8 mouse cellular contexts compared by ENCODE assay signal in the genomic region with DNA sequence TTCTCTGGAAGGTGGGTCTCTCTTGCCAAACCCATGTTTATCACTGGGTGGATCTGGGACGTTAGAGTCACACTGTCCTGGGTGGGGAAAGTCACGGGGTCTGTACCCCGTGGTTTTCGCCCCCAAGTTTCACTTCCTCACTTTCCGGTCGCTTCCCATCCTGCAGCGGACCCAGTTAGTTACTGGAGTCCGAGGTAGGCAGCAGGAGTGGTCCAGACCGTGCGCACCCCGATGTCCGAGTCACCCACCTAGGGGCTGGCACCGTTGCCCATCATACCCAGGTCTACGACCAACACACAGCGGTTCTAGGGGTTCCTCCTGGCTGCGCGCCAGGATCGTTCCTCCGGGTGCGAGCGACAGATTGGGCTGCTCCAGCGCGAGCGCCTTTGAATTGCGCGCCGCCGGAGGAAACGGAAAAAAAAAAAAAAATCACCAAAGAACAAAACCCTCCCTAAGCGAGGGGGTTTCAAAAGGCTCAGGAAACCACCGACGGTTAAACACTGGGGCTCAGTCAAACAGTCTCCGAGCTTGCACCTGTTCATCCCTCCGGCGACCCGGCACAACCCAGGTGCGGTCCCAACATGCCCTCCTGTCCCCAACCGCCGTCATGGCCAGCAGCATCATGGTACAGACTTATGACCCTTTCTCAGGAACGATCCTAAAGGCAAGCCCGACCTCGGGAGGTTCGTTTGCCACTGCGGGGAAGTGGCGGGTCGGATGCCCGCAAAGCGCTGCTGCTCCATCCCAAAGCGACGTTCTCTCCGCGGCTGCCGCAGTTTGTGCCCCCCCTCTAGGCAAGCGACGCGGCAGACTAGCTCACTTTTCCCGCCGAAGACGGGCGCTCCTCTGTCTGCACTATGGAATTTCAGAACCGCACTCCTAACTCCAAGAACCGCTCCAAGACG. TPM values are rescaled to one million over a fixed set of nuclear protein-coding genes. Genes with fewer than 3 reads are reported as not detected.
A peak's percentile ranks its signal among the peaks of the same experiment; 100 is the strongest.
DNase-seq lines count a peak whose midpoint lies in the region; ATAC-seq and TF ChIP-seq lines count a peak whose summit lies in the region.

No protein-coding gene starts in this region.

- H3K4me3 ChIP-seq in MEL (ENCODE audit: control insufficient read depth in 1 of 2, insufficient read depth in 1 of 2, low read depth in 2 of 2, low read length in 2 of 2): peak overlapping the region; percentile 81 to 93
- H3K4me3 ChIP-seq in embryonic facial prominence, embryonic 13.5 days: peak overlapping the region; percentile 58
- peak overlapping the region; percentile 66 for H3K4me3 ChIP-seq in heart, embryonic 12.5 days

- no peak for TF ChIP-seq CTCF in MEL (IDR thresholded peaks at IDR 0.05 in 2 of 3, conservative IDR thresholded peaks at IDR 0.05 in 1 of 3; ENCODE audit: control insufficient read depth in 1 of 3, insufficient read depth in 1 of 3, low read depth in 2 of 3, low read length in 3 of 3, poor library complexity in 1 of 3, severe bottlenecking in 1 of 3)

- TF ChIP-seq RAD21 in MEL (IDR thresholded peaks at IDR 0.05; ENCODE audit: low read depth, low read length): no peak

- ATAC-seq in embryonic facial prominence, embryonic 13.5 days (ENCODE audit: insufficient number of reproducible peaks, insufficient read depth, low FRiP score, low TSS enrichment, low read depth): no peak
- ATAC-seq in heart, embryonic 12.5 days (ENCODE audit: insufficient number of reproducible peaks, low FRiP score): no peak

- DNase-seq in A20 (ENCODE audit: low read depth, low spot score) (peak; percentile 92), MEL (ENCODE audit: low read depth, low spot score) (peak; percentile 82)
- peak; percentile 36 for DNase-seq in kidney, postnatal 14 days
- peak; percentile 69 for DNase-seq in lung, postnatal 4 days
- peak; percentile 57 for DNase-seq in right cerebral cortex, postnatal 14 days
- DNase-seq in yolk sac, embryonic 10.5 days (ENCODE audit: low spot score): no peak

- H3K9ac ChIP-seq in MEL (ENCODE audit: control insufficient read depth, low read depth, low read length, poor library complexity, severe bottlenecking): peak overlapping the region; percentile 82
- H3K9ac ChIP-seq in embryonic facial prominence, embryonic 13.5 days: peak overlapping the region; percentile 66
- peak overlapping the region; percentile 49 for H3K9ac ChIP-seq in heart, embryonic 12.5 days

- WGBS in embryonic facial prominence, embryonic 13.5 days: under 1% methylated on average over 63 of the region's 63 CpGs
- WGBS in heart, embryonic 12.5 days: under 1% methylated on average over 63 of the region's 63 CpGs

- H3K4me2 ChIP-seq in embryonic facial prominence, embryonic 13.5 days: peak overlapping the region; percentile 91
- H3K4me2 ChIP-seq in heart, embryonic 12.5 days: peak overlapping the region; percentile 87

- no peaks in the 10 kb centered on the region for H3K9me3 ChIP-seq in MEL (replicated peaks; ENCODE audit: insufficient read depth, low read length)
- H3K9me3 ChIP-seq in embryonic facial prominence, embryonic 13.5 days: no peaks in the 10 kb centered on the region
- H3K9me3 ChIP-seq in heart, embryonic 12.5 days (replicated peaks): no peaks in the 10 kb centered on the region

- TF ChIP-seq EP300 in MEL (IDR thresholded peaks at IDR 0.05; ENCODE audit: low read depth in 1 of 2, low read length in 2 of 2): peak; percentile 27 to 45; a peak in 2 of 4 replicates

- H3K4me1 ChIP-seq in MEL (ENCODE audit: control insufficient read depth in 1 of 2, insufficient read depth in 2 of 2, low read length in 2 of 2): 0 out of 4 replicates have a peak, but pooled peaks cover 0 to 4% of the 10 kb centered on the region in 2 experiments
- peaks cover 46% of the 10 kb centered on the region for H3K4me1 ChIP-seq in embryonic facial prominence, embryonic 13.5 days
- peaks cover 30% of the 10 kb centered on the region for H3K4me1 ChIP-seq in heart, embryonic 12.5 days (replicated peaks)

- H3K27me3 ChIP-seq in MEL (ENCODE audit: control insufficient read depth in 1 of 2, insufficient read depth in 2 of 2, low read length in 2 of 2): no peaks in the 10 kb centered on the region
- peaks cover 56% of the 10 kb centered on the region for H3K27me3 ChIP-seq in embryonic facial prominence, embryonic 13.5 days
- peaks cover 32% of the 10 kb centered on the region for H3K27me3 ChIP-seq in heart, embryonic 12.5 days (replicated peaks)

- H3K79me2 ChIP-seq in MEL (ENCODE audit: control insufficient read depth, insufficient read depth, low read length, poor library complexity): peaks cover 5% of the 10 kb centered on the region; the same call in 1 of the 2 replicates

- TF ChIP-seq POLR2A in MEL (IDR thresholded peaks at IDR 0.05; ENCODE audit: control insufficient read depth in 1 of 2, insufficient read depth in 1 of 2, low read depth in 1 of 2, low read length in 2 of 2, poor library complexity in 1 of 2): no peak; a peak in 1 of 4 replicates

- H3K27ac ChIP-seq in MEL (ENCODE audit: control insufficient read depth, low read depth, low read length): peak overlapping the region; percentile 71
- peak overlapping the region; percentile 39; the same call in 1 of the 2 replicates for H3K27ac ChIP-seq in embryonic facial prominence, embryonic 13.5 days
- H3K27ac ChIP-seq in heart, embryonic 12.5 days (ENCODE audit: poor library complexity, severe bottlenecking): no peak overlapping the region

- no peaks in the 10 kb centered on the region for H3K36me3 ChIP-seq in MEL (ENCODE audit: control insufficient read depth in 1 of 2, insufficient read depth in 2 of 2, low read length in 2 of 2)
- no peaks in the 10 kb centered on the region for H3K36me3 ChIP-seq in embryonic facial prominence, embryonic 13.5 days
- no peaks in the 10 kb centered on the region for H3K36me3 ChIP-seq in heart, embryonic 12.5 days

TF ChIP-seq in MEL, 35 proteins besides CTCF, POLR2A, EP300 and RAD21:
- no peak for TF ChIP-seq BHLHE40 (IDR thresholded peaks at IDR 0.05; ENCODE audit: borderline replicate concordance, low read depth, low read length)
- TF ChIP-seq JUND (IDR thresholded peaks at IDR 0.05; ENCODE audit: low read depth, low read length): no peak
- TF ChIP-seq CHD1 (IDR thresholded peaks at IDR 0.05; ENCODE audit: low read depth, low read length): peak; percentile 48; the same call in 1 of the 2 replicates
- no peak; the same call in 1 of the 2 replicates for TF ChIP-seq MYB (IDR thresholded peaks at IDR 0.05; ENCODE audit: low read depth, low read length)
- peak; percentile 34; the same call in 1 of the 2 replicates for TF ChIP-seq SIN3A (IDR thresholded peaks at IDR 0.05; ENCODE audit: low read length)
- peak; percentile 87 for TF ChIP-seq ZNF384 (IDR thresholded peaks at IDR 0.05; ENCODE audit: low read depth, low read length)
- 0 out of 2 replicates have a peak, but pooled peaks have one; percentile 5 for TF ChIP-seq MAZ (IDR thresholded peaks at IDR 0.05; ENCODE audit: low read depth, low read length)
- TF ChIP-seq USF1 (IDR thresholded peaks at IDR 0.05; ENCODE audit: low read depth, low read length): peak; percentile 76
- TF ChIP-seq ELF1 (IDR thresholded peaks at IDR 0.05; ENCODE audit: low read depth, low read length): peak; percentile 43; the same call in 1 of the 2 replicates
- TF ChIP-seq ZC3H11A (IDR thresholded peaks at IDR 0.05; ENCODE audit: low read depth, low read length): no peak
- TF ChIP-seq ETS1 (IDR thresholded peaks at IDR 0.05; ENCODE audit: low read depth, low read length): peak; percentile 18; the same call in 1 of the 2 replicates
- TF ChIP-seq TAL1 (IDR thresholded peaks at IDR 0.05; ENCODE audit: low read length): peak; percentile 18; the same call in 1 of the 2 replicates
- no peak for TF ChIP-seq MXI1 (IDR thresholded peaks at IDR 0.05; ENCODE audit: low read depth, low read length)
TF ChIP-seq in MEL: peak in this region for 8.

RNA-seq across cellular contexts. Expression of a gene that starts 1.0 kb away (rescaled TPM):
- total RNA-seq in MEL (2012; rRNA removed): 4.2 and 6.0 TPM in 2 replicates
- polyA plus RNA-seq in MEL (2012; ENCODE audit: insufficient read depth in 1 of 2, insufficient read length in 2 of 2, low read depth in 1 of 2, low replicate concordance in 2 of 2, missing spikeins in 1 of 2): 10 to 100 TPM in 1 of 2 experiments, not detected in 1; 11.2 TPM
- polyA plus RNA-seq in embryonic facial prominence, embryonic 13.5 days (2015; fragmentation: Nextera tagmentation; extraction: Ambion mirVana): 4.2 and 5.6 TPM in 2 replicates
- 0.95 and 1.5 TPM in 2 replicates for polyA plus RNA-seq in heart, embryonic 12.5 days (2016; fragmentation: Nextera tagmentation; extraction: Ambion mirVana)
